Mouse (Mus musculus) hindbrain, embryonic 14.5 days (tissue): ENCODE measurements around the gene Bod1l. TPM values are rescaled to one million over a fixed set of nuclear protein-coding genes. Genes with fewer than 3 reads are reported as not detected.

Experiments used
- ATAC-seq: fragments of 200-750 bp; cut with Nextera tagmentation; 2 replicates; pipeline ENCODE4 v1.8.0; 2017; ENCODE audit warnings: moderate number of reproducible peaks, mild to moderate bottlenecking, moderate TSS enrichment, moderate library complexity; ENCODE audit not compliant: low FRiP score
- DNase-seq: peaks from one replicate; pipeline ENCODE4 v3.0.0-alpha.2; 2015; ENCODE audit warnings: low spot score
- H3K27ac ChIP-seq: fragments of 300-500 bp; sonication (generic); 2 replicates; pipeline ENCODE4 v1.5.1; 2014; ENCODE audit warnings: mild to moderate bottlenecking, moderate library complexity
- H3K27me3 ChIP-seq: fragments of 300-500 bp; sonication (generic); 2 replicates; pipeline ENCODE4 v1.6.1; 2014; ENCODE audit warnings: mild to moderate bottlenecking, low read length, mixed read lengths; ENCODE audit not compliant: control insufficient read depth, insufficient read depth
- H3K36me3 ChIP-seq: fragments of 300-500 bp; sonication (generic); replicated peaks from 2 replicates; pipeline ENCODE4 v1.6.1; 2014; ENCODE audit not compliant: control insufficient read depth, insufficient read depth
- H3K4me1 ChIP-seq: fragments of 300-500 bp; sonication (generic); replicated peaks from 2 replicates; pipeline ENCODE4 v1.6.1; 2014; ENCODE audit warnings: antibody characterized with exemption, low read length, mixed read lengths; ENCODE audit not compliant: control insufficient read depth, insufficient read depth
- H3K4me2 ChIP-seq: fragments of 300-500 bp; sonication (generic); replicated peaks from 2 replicates; pipeline ENCODE4 v1.6.1; 2014; ENCODE audit warnings: mild to moderate bottlenecking, moderate library complexity
- H3K4me3 ChIP-seq: fragments of 300-500 bp; sonication (generic); replicated peaks from 2 replicates; pipeline ENCODE4 v1.5.1; 2014; ENCODE audit warnings: mild to moderate bottlenecking, low read length
- H3K9ac ChIP-seq: fragments of 300-500 bp; sonication (generic); 2 replicates; pipeline ENCODE4 v1.6.1; 2014
- H3K9me3 ChIP-seq: fragments of 300-500 bp; sonication (generic); 2 replicates; pipeline ENCODE4 v1.6.1; 2016; ENCODE audit warnings: low read length; ENCODE audit not compliant: control insufficient read depth
- WGBS: fragments of 180-500 bp; shearing (Covaris S2); extraction: QIAGEN DNeasy Blood & Tissue Kit; methylation state at CpG from one replicate; pipeline ENCODE4 v1.1.7; 2014; 5-methylcytosine and 5-hydroxymethylcytosine counted together
- polyA plus RNA-seq: library from polyadenylated mRNA; unstranded; fragments of >200 nt; fragmentation: Nextera tagmentation; extraction: Ambion mirVana; gene quantifications from 2 replicates; pipeline ENCODE4 v1.2.1, GENCODE M21; 2014

Gene Bod1l
- 28.2 and 30.7 TPM in 2 replicates for polyA plus RNA-seq

- Histone ChIP-seq H3K4me3 (peak within 1 kb of the TSS; percentile 100), H3K9me3 (no peaks in the 10 kb centered on the region), H3K36me3 (no peaks in the 10 kb centered on the region), H3K4me1 (peaks cover 21% of the 10 kb centered on the region), H3K27ac (peak within 1 kb of the TSS; percentile 59), H3K4me2 (peak within 1 kb of the TSS; percentile 89), H3K27me3 (no peaks in the 10 kb centered on the region), H3K9ac (peak within 1 kb of the TSS; percentile 95)
- DNase-seq (peak; percentile 96), ATAC-seq (peak; percentile 98)
- 0% methylated on average over 38 of the region's 38 CpGs for WGBS
Measured at GRCm38 (mm10) chr5:41844147-41844529, at the start of gene Bod1l. Gene Bod1l (minus strand): TSS chr5:41844315.

GRCm38 (mm10) chr5:41893351-41893750 lies 49.2 kb upstream of the Bod1l start:
- H3K9me3 ChIP-seq, result no peaks in the 10 kb centered on the region
- no peak overlapping the region for H3K4me2 ChIP-seq
- no peak overlapping the region for H3K27ac ChIP-seq
- 76% methylated on average over 6 of the region's 6 CpGs for WGBS
- H3K4me3 ChIP-seq, result no peak overlapping the region
- H3K9ac ChIP-seq, result no peak overlapping the region
- no peak for ATAC-seq
- H3K4me1 ChIP-seq, result peaks cover 11% of the 10 kb centered on the region
- H3K36me3 ChIP-seq, result no peaks in the 10 kb centered on the region
- no peaks in the 10 kb centered on the region for H3K27me3 ChIP-seq
- no peak for DNase-seq

GRCm38 (mm10) chr5:41890871-41891270 lies 46.8 kb upstream of the Bod1l start:
- H3K4me1 ChIP-seq, result peaks cover 11% of the 10 kb centered on the region
- DNase-seq (no peak), ATAC-seq (no peak)
- no peak overlapping the region for H3K27ac ChIP-seq
- 57% methylated on average over 5 of the region's 5 CpGs for WGBS
- H3K4me3 ChIP-seq, result no peak overlapping the region
- H3K27me3 ChIP-seq, result no peaks in the 10 kb centered on the region
- no peak overlapping the region for H3K4me2 ChIP-seq
- H3K36me3 ChIP-seq, result no peaks in the 10 kb centered on the region
- no peak overlapping the region for H3K9ac ChIP-seq
- H3K9me3 ChIP-seq, result no peaks in the 10 kb centered on the region

GRCm38 (mm10) chr5:41889245-41889849 lies 45.2 kb upstream of the Bod1l start:
- Histone ChIP-seq H3K4me1 (peaks cover 11% of the 10 kb centered on the region), H3K4me2 (peak overlapping the region; percentile 28; the same call in 1 of the 2 replicates), H3K9me3 (no peaks in the 10 kb centered on the region), H3K27me3 (no peaks in the 10 kb centered on the region), H3K36me3 (no peaks in the 10 kb centered on the region), H3K4me3 (no peak overlapping the region), H3K9ac (no peak overlapping the region), H3K27ac (peak overlapping the region; percentile 66)
- 63% methylated on average over 8 of the region's 8 CpGs for WGBS
- DNase-seq (no peak), ATAC-seq (peak; percentile 51; the same call in 1 of the 2 replicates)

GRCm38 (mm10) chr5:41888834-41889233 lies 44.7 kb upstream of the Bod1l start:
- Histone ChIP-seq H3K4me1 (peaks cover 11% of the 10 kb centered on the region), H3K9me3 (no peaks in the 10 kb centered on the region), H3K27me3 (no peaks in the 10 kb centered on the region), H3K9ac (no peak overlapping the region), H3K27ac (peak overlapping the region; percentile 66; the same call in 1 of the 2 replicates), H3K4me3 (no peak overlapping the region), H3K4me2 (peak overlapping the region; percentile 28; the same call in 1 of the 2 replicates), H3K36me3 (no peaks in the 10 kb centered on the region)
- DNase-seq, result peak; percentile 83
- peak; percentile 86 for ATAC-seq
- 33% methylated on average over 3 of the region's 3 CpGs for WGBS

- no peak overlapping the region for H3K4me3 ChIP-seq
- DNase-seq, result peak; percentile 80
- H3K36me3 ChIP-seq, result no peaks in the 10 kb centered on the region
- H3K9me3 ChIP-seq, result no peaks in the 10 kb centered on the region
- H3K27ac ChIP-seq, result no peak overlapping the region
- H3K4me2 ChIP-seq, result no peak overlapping the region
- ATAC-seq, result no peak
- 10% methylated on average over 4 of the region's 4 CpGs for WGBS
- no peaks in the 10 kb centered on the region for H3K27me3 ChIP-seq
- peaks cover 11% of the 10 kb centered on the region for H3K4me1 ChIP-seq
- H3K9ac ChIP-seq, result no peak overlapping the region
Measured at GRCm38 (mm10) chr5:41887738-41888137, 43.6 kb upstream of the Bod1l start.

GRCm38 (mm10) chr5:41884563-41884962 lies 40.4 kb upstream of the Bod1l start:
- 24% methylated on average over 12 of the region's 12 CpGs for WGBS
- H3K9me3 ChIP-seq, result no peaks in the 10 kb centered on the region
- DNase-seq (peak; percentile 79), ATAC-seq (no peak)
- H3K27ac ChIP-seq, result no peak overlapping the region
- no peak overlapping the region for H3K4me2 ChIP-seq
- H3K9ac ChIP-seq, result no peak overlapping the region
- H3K4me3 ChIP-seq, result no peak overlapping the region
- H3K36me3 ChIP-seq, result no peaks in the 10 kb centered on the region
- H3K4me1 ChIP-seq, result peaks cover 7% of the 10 kb centered on the region
- no peaks in the 10 kb centered on the region for H3K27me3 ChIP-seq

GRCm38 (mm10) chr5:41871164-41871563 lies 27.0 kb upstream of the Bod1l start:
- no peaks in the 10 kb centered on the region for H3K9me3 ChIP-seq
- no peak overlapping the region for H3K4me2 ChIP-seq
- no peak overlapping the region for H3K27ac ChIP-seq
- H3K4me1 ChIP-seq, result no peaks in the 10 kb centered on the region
- H3K27me3 ChIP-seq, result no peaks in the 10 kb centered on the region
- ATAC-seq (no peak), DNase-seq (peak; percentile 38)
- H3K4me3 ChIP-seq, result no peak overlapping the region
- WGBS, result 74% methylated on average over 2 of the region's 2 CpGs
- no peaks in the 10 kb centered on the region for H3K36me3 ChIP-seq
- no peak overlapping the region for H3K9ac ChIP-seq

GRCm38 (mm10) chr5:41855781-41856180 lies 11.7 kb upstream of the Bod1l start:
- 85% methylated on average over 2 of the region's 2 CpGs for WGBS
- no peak overlapping the region for H3K27ac ChIP-seq

GRCm38 (mm10) chr5:41845558-41845937 lies 1.4 kb upstream of the Bod1l start:
- Histone ChIP-seq H3K4me1 (peaks cover 21% of the 10 kb centered on the region), H3K36me3 (no peaks in the 10 kb centered on the region), H3K9me3 (no peaks in the 10 kb centered on the region), H3K9ac (no peak overlapping the region), H3K4me2 (peak overlapping the region; percentile 89), H3K4me3 (no peak overlapping the region), H3K27me3 (no peaks in the 10 kb centered on the region), H3K27ac (no peak overlapping the region)
- no peak for DNase-seq
- 64% methylated on average over 2 of the region's 2 CpGs for WGBS
- ATAC-seq, result no peak

More at GRCm38 (mm10) chr5:41855781-41856180, 11.7 kb upstream of the Bod1l start:
- DNase-seq (no peak), ATAC-seq (no peak)
- H3K4me1 ChIP-seq, result no peaks in the 10 kb centered on the region
- H3K4me2 ChIP-seq, result no peak overlapping the region
- no peak overlapping the region for H3K9ac ChIP-seq
- no peak overlapping the region for H3K4me3 ChIP-seq
- no peaks in the 10 kb centered on the region for H3K27me3 ChIP-seq
- no peaks in the 10 kb centered on the region for H3K9me3 ChIP-seq
- H3K36me3 ChIP-seq, result no peaks in the 10 kb centered on the region
